Mouse (Mus musculus): ENCODE measurements around the gene Gm20911. TPM values are rescaled to one million over a fixed set of nuclear protein-coding genes. Genes with fewer than 3 reads are reported as not detected.
"Not testable (repeated sequence)": the region's sequence is repeated elsewhere in the genome, so short reads cannot be mapped to it uniquely, and the experiment has no call there.

The Gm20911 gene
- polyA plus RNA-seq (2012; rRNA removed) (not detected in 2 replicates), polyA plus RNA-seq (2014; fragmentation: Nextera tagmentation; extraction: Ambion mirVana) (not detected in 2 replicates)

DNA sequence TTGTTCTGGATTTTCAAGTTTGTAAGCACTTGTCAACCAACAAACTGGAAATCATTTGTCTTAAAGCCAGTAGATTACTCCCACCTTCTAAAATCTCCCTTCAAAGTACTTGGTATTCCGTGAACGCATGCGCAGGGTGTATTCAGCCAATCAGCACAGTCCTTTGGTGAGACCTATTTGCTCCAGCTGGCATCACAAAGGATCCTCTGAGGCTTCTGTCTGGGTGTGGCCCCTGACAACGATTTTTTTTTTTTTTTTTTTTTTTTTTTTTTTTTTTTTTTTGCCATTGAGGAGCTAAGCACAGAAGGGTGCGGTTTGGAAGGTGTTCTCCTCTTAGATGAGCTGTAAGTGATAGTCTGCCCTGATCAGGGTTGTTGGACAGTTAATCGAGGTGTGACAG is at the start of gene Gm20911:
Gene Gm20911 (plus strand): TSS at position 301 of the 400 bp plus-strand sequence.
- H3K4me3 ChIP-seq (ENCODE audit: insufficient read depth in 1 of 2, low read depth in 2 of 2, low read length in 2 of 2); H3K9me3 ChIP-seq (ENCODE audit: control insufficient read depth, low read length): not testable (repeated sequence)

More for the DNA sequence above, at the start of gene Gm20911:
- no CpG with 5 or more reads among the region's 6 CpGs for WGBS (ENCODE audit: insufficient replicate concordance)
- not testable (repeated sequence) for H3K36me3 ChIP-seq (replicated peaks; ENCODE audit: control insufficient read depth, insufficient read depth, low read depth); ATAC-seq (ENCODE audit: insufficient read depth); H3K4me1 ChIP-seq (replicated peaks; ENCODE audit: control insufficient read depth in 2 of 2, insufficient read depth in 2 of 2, low read length in 1 of 2); H3K27ac ChIP-seq; H3K27me3 ChIP-seq (ENCODE audit: control insufficient read depth, insufficient read depth, low read length); DNase-seq (ENCODE audit: low read depth in 3 of 3, low spot score in 3 of 3); H3K9ac ChIP-seq (replicated peaks); H3K4me2 ChIP-seq (ENCODE audit: low read depth)

Measured in liver, embryonic 14.5 days (tissue).